18 mouse cellular contexts compared by ENCODE assay signal in the genomic region with DNA sequence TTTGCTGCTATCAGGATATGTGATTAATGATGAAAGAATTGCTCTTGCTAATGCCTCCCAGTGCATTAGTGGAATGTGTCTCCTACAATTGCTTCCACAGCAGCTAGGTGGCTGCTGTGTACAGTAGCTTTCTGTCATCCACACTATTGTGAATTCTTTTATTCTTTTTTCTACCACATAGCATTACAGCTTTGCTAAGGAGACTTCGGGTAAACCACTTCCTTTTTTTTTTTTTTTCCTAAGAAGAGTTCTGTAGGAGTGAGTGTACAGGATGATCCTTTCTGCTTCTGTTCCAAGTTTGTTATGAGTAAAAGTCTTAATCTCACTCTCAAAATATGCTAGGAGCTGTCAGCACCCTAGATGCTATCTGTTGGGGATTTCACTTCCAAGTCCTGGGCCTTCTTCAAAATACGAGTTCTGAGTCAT.
DNase-seq lines count a peak whose midpoint lies in the region; ATAC-seq and TF ChIP-seq lines count a peak whose summit lies in the region.
"Had no signal": no experiment of that assay in that cellular context is flagged by ENCODE, and none has a peak within 500 bp of the region (broad histone marks: within the 10 kb centered on the region; RNA-seq: fewer than 3 reads in every experiment).

No protein-coding gene starts in this region.

- no peak overlapping the region for H3K9ac ChIP-seq in kidney, postnatal 0 days (ENCODE audit: low read depth, low read length)
- H3K9ac ChIP-seq in MEL (ENCODE audit: control insufficient read depth, low read depth, low read length, poor library complexity, severe bottlenecking): no peak overlapping the region
- H3K9ac ChIP-seq: embryonic facial prominence, embryonic 15.5 days; liver, embryonic 15.5 days; neural tube, embryonic 13.5 days had no signal

- TF ChIP-seq RAD21 in MEL (IDR thresholded peaks at IDR 0.05; ENCODE audit: low read depth, low read length): no peak

- H3K4me3 ChIP-seq in kidney, postnatal 0 days (replicated peaks; ENCODE audit: low read depth, low read length): no peak overlapping the region
- H3K4me3 ChIP-seq in MEL (ENCODE audit: control insufficient read depth in 1 of 2, insufficient read depth in 1 of 2, low read depth in 2 of 2, low read length in 2 of 2) (no peak overlapping the region), myocyte (no peak overlapping the region)
- H3K4me3 ChIP-seq: embryonic facial prominence, embryonic 15.5 days; liver, embryonic 15.5 days; neural tube, embryonic 13.5 days had no signal

- POLR2A ChIA-PET in Patski (lab: Charles Lee): no interaction called here

- H3K27me3 ChIP-seq in kidney, postnatal 0 days (ENCODE audit: insufficient read depth, low read length): no peaks in the 10 kb centered on the region
- H3K27me3 ChIP-seq in MEL (ENCODE audit: control insufficient read depth in 1 of 2, insufficient read depth in 2 of 2, low read length in 2 of 2) (no peaks in the 10 kb centered on the region), Patski (no peaks in the 10 kb centered on the region), myocyte (ENCODE audit: control insufficient read depth, insufficient read depth, insufficient read length) (no peaks in the 10 kb centered on the region)
- H3K27me3 ChIP-seq: embryonic facial prominence, embryonic 15.5 days; liver, embryonic 15.5 days; neural tube, embryonic 13.5 days had no signal

- CTCF ChIA-PET in Patski (lab: Charles Lee): interaction anchor here (0.7 to 1.8 kb wide), 3 partner anchors 8 to 48 kb away, joined by 3 to 6 read pairs (median 3); no protein-coding TSS in a partner anchor

- H3K9me3 ChIP-seq in kidney, postnatal 0 days (replicated peaks; ENCODE audit: low read length): no peaks in the 10 kb centered on the region
- H3K9me3 ChIP-seq in MEL (replicated peaks; ENCODE audit: insufficient read depth, low read length): no peaks in the 10 kb centered on the region
- H3K9me3 ChIP-seq: embryonic facial prominence, embryonic 15.5 days; liver, embryonic 15.5 days; neural tube, embryonic 13.5 days had no signal

- no peak overlapping the region for H3K4me2 ChIP-seq in kidney, postnatal 0 days (ENCODE audit: low read length)
- H3K4me2 ChIP-seq in myocyte (ENCODE audit: low read depth): peak overlapping the region; percentile 63
- H3K4me2 ChIP-seq: embryonic facial prominence, embryonic 15.5 days; liver, embryonic 15.5 days; neural tube, embryonic 13.5 days had no signal

- WGBS in kidney, postnatal 0 days: 55% methylated on average over 2 of the region's 2 CpGs

- H3ac ChIP-seq in myocyte (ENCODE audit: control insufficient read depth, insufficient read length): no peak overlapping the region

- in situ Hi-C loops in Patski (cut with MboI; ENCODE audit: low pct_unique_long_range_greater_than_20kb): loop anchor here (10.0 kb wide), 1 partner anchor 128 kb away; a partner anchor contains a TSS

- no peak for ATAC-seq in kidney, postnatal 0 days (replicated peaks; ENCODE audit: low FRiP score, low read depth)
- peak; percentile 89 for ATAC-seq in Patski
- ATAC-seq in megakaryocyte-erythroid progenitor cell, adult 5-6 weeks (replicated peaks; ENCODE audit: low FRiP score, low TSS enrichment, poor library complexity, severe bottlenecking): no peak
- ATAC-seq: forebrain, embryonic 14.5 days; midbrain, embryonic 16.5 days had no signal

- H3K36me3 ChIP-seq in kidney, postnatal 0 days (ENCODE audit: insufficient read depth, low read length): no peaks in the 10 kb centered on the region
- H3K36me3 ChIP-seq in MEL (ENCODE audit: control insufficient read depth in 1 of 2, insufficient read depth in 2 of 2, low read length in 2 of 2) (no peaks in the 10 kb centered on the region), myocyte (ENCODE audit: control insufficient read depth, insufficient read depth) (no peaks in the 10 kb centered on the region)
- H3K36me3 ChIP-seq: embryonic facial prominence, embryonic 15.5 days; liver, embryonic 15.5 days; neural tube, embryonic 13.5 days had no signal

- H3K79me2 ChIP-seq in MEL (ENCODE audit: control insufficient read depth, insufficient read depth, low read length, poor library complexity) (no peaks in the 10 kb centered on the region), myocyte (ENCODE audit: control insufficient read depth, insufficient read depth) (no peaks in the 10 kb centered on the region)

- DNase-seq in kidney, postnatal 0 days (ENCODE audit: low spot score): peak; percentile 38
- DNase-seq in kidney, postnatal 10 days: no peak
- peak; percentile 14 for DNase-seq in MEL (ENCODE audit: low read depth, low spot score)
- peak; percentile 61 for DNase-seq in Patski (ENCODE audit: low read depth, low spot score)
- no peak for DNase-seq in embryo, embryonic 10 days (ENCODE audit: low spot score)
- DNase-seq: adrenal gland, postnatal 10 days; cerebellum, postnatal 36 days; heart, postnatal 36 days; kidney, postnatal 14 days; lung, postnatal 36 days; retina, postnatal 1 day had no signal

- TF ChIP-seq POLR2A in MEL (IDR thresholded peaks at IDR 0.05; ENCODE audit: control insufficient read depth in 1 of 2, insufficient read depth in 1 of 2, low read depth in 1 of 2, low read length in 2 of 2, poor library complexity in 1 of 2): no peak
- TF ChIP-seq POLR2A in myocyte (IDR thresholded peaks at IDR 0.05; ENCODE audit: insufficient read length, low read depth): no peak

- TF ChIP-seq CTCF in kidney, postnatal 0 days (IDR thresholded peaks at IDR 0.05; ENCODE audit: low read depth): peak; percentile 43
- TF ChIP-seq CTCF in MEL (IDR thresholded peaks at IDR 0.05 in 2 of 3, conservative IDR thresholded peaks at IDR 0.05 in 1 of 3; ENCODE audit: control insufficient read depth in 1 of 3, insufficient read depth in 1 of 3, low read depth in 2 of 3, low read length in 3 of 3, poor library complexity in 1 of 3, severe bottlenecking in 1 of 3) (no peak), Patski (IDR thresholded peaks at IDR 0.05) (peak; percentile 38)

- no peaks in the 10 kb centered on the region for H3K4me1 ChIP-seq in kidney, postnatal 0 days (replicated peaks; ENCODE audit: insufficient read depth, low read length)
- no peaks in the 10 kb centered on the region for H3K4me1 ChIP-seq in MEL (ENCODE audit: control insufficient read depth in 1 of 2, insufficient read depth in 2 of 2, low read length in 2 of 2)
- H3K4me1 ChIP-seq: embryonic facial prominence, embryonic 15.5 days; liver, embryonic 15.5 days; neural tube, embryonic 13.5 days had no signal

- H3K27ac ChIP-seq in kidney, postnatal 0 days: no peak overlapping the region
- no peak overlapping the region for H3K27ac ChIP-seq in MEL (ENCODE audit: control insufficient read depth, low read depth, low read length)
- H3K27ac ChIP-seq: embryonic facial prominence, embryonic 15.5 days; liver, embryonic 15.5 days; neural tube, embryonic 13.5 days had no signal

- TF ChIP-seq EP300 in MEL (IDR thresholded peaks at IDR 0.05; ENCODE audit: low read depth in 1 of 2, low read length in 2 of 2): no peak

TF ChIP-seq in MEL, 35 proteins besides CTCF, POLR2A, EP300 and RAD21:
- TF ChIP-seq NRF1 (IDR thresholded peaks at IDR 0.05; ENCODE audit: insufficient read depth, low read depth, low read length, poor library complexity, severe bottlenecking) (no peak), ZNF384 (IDR thresholded peaks at IDR 0.05; ENCODE audit: low read depth, low read length) (peak; percentile 55)

TF ChIP-seq in myocyte, 11 proteins besides CTCF, POLR2A, EP300 and RAD21:
- no peak for TF ChIP-seq SRF (IDR thresholded peaks at IDR 0.05; ENCODE audit: control insufficient read depth, insufficient read length, low read depth)
- no peak for TF ChIP-seq MYOD1 (IDR thresholded peaks at IDR 0.05; ENCODE audit: control insufficient read depth in 1 of 3, insufficient read length in 2 of 3, low read depth in 2 of 3)
- TF ChIP-seq MAX (IDR thresholded peaks at IDR 0.05; ENCODE audit: low read depth): no peak
- TF ChIP-seq E2F4 (IDR thresholded peaks at IDR 0.05; ENCODE audit: insufficient read depth): no peak
- no peak for TF ChIP-seq REST (IDR thresholded peaks at IDR 0.05; ENCODE audit: insufficient read depth, insufficient read length)
- TF ChIP-seq POLR2AphosphoS2 (IDR thresholded peaks at IDR 0.05; ENCODE audit: insufficient read length, low read depth): no peak
- TF ChIP-seq TCF12 (IDR thresholded peaks at IDR 0.05; ENCODE audit: insufficient read depth, poor library complexity, severe bottlenecking): no peak
- TF ChIP-seq TCF3 (IDR thresholded peaks at IDR 0.05; ENCODE audit: insufficient read length, low read depth): no peak
- no peak for TF ChIP-seq CEBPB (IDR thresholded peaks at IDR 0.05; ENCODE audit: insufficient read depth, poor library complexity, severe bottlenecking)
- TF ChIP-seq USF1 (IDR thresholded peaks at IDR 0.05; ENCODE audit: low read depth): no peak
- no peak for TF ChIP-seq MYOG (IDR thresholded peaks at IDR 0.05; ENCODE audit: control insufficient read depth in 1 of 3, insufficient read depth in 1 of 3, insufficient read length in 2 of 3, low read depth in 2 of 3)
TF ChIP-seq in myocyte: peak in this region for 0.

Comparison
In these comparisons a context has a peak if more than half of its experiments do, and no peak if none do; other contexts are left out.
1. DNase-seq: peak in kidney, postnatal 0 days (single experiment), MEL (single experiment) and Patski (single experiment); none in kidney, postnatal 10 days (single experiment) and embryo, embryonic 10 days (single experiment).
2. CTCF ChIP-seq: peak in kidney, postnatal 0 days (single experiment) and Patski (single experiment); none in MEL (0 of 3).